8 mouse cellular contexts compared by ENCODE assay signal in the genomic region with DNA sequence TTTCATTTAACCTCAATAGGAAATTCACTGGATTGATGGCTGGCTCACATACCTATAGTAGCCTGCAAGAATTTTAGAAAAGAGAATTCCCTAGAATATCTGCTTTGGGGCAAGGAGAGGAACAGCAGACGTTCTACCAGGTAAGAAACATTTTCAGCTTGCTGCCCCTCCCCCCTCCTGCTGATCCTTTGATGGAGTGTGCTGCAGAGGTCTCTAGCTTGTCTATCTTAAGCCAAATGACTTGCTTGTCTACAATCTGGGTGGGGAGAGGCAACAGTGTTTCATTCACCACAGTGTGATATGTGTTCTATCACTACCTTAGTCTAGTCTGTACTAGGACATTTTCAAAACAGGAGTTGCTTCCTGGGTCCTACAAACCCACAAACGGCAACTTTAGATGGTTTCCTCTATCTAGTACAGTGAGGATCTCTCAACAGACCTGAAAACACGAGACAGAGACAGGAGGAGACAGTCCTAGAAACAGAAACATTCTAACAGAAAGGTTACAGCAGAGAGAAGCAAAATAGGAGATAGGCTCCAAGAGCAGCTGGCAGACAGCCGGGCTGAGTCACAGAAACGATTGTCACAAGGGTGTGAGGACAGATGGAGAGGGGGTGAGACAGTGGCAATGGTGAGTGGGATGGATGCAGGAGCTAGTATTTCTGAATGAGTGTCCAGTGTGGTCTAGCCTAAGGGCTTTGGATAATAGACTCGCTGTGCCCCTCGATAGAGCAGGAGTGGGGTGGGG. TPM values are rescaled to one million over a fixed set of nuclear protein-coding genes. Genes with fewer than 3 reads are reported as not detected.
DNase-seq lines count a peak whose midpoint lies in the region; ATAC-seq and TF ChIP-seq lines count a peak whose summit lies in the region.

No protein-coding gene starts in this region.

- no peak for TF ChIP-seq CTCF in intestine, postnatal 0 days (IDR thresholded peaks at IDR 0.05; ENCODE audit: low read depth)

- H3K27me3 ChIP-seq in forebrain, embryonic 14.5 days (replicated peaks; ENCODE audit: control insufficient read depth, insufficient read depth, low read length) = no peaks in the 10 kb centered on the region
- no peaks in the 10 kb centered on the region for H3K27me3 ChIP-seq in intestine, postnatal 0 days (replicated peaks; ENCODE audit: control insufficient read depth, insufficient read depth, low read length)

- H3K4me3 ChIP-seq in forebrain, embryonic 14.5 days (ENCODE audit: low read depth, low read length) = no peak overlapping the region
- H3K4me3 ChIP-seq in intestine, postnatal 0 days (ENCODE audit: low read depth, low read length) = no peak overlapping the region

- no peaks in the 10 kb centered on the region for H3K9me3 ChIP-seq in forebrain, embryonic 14.5 days (replicated peaks; ENCODE audit: control insufficient read depth, low read length)
- no peaks in the 10 kb centered on the region for H3K9me3 ChIP-seq in intestine, postnatal 0 days (ENCODE audit: control insufficient read depth)

- WGBS in forebrain, embryonic 14.5 days = 51% methylated on average over 7 of the region's 7 CpGs
- WGBS in intestine, postnatal 0 days = 51% methylated on average over 7 of the region's 7 CpGs

- H3K27ac ChIP-seq in forebrain, embryonic 14.5 days (ENCODE audit: low read depth, low read length) = no peak overlapping the region
- no peak overlapping the region for H3K27ac ChIP-seq in intestine, postnatal 0 days (ENCODE audit: low read depth, low read length)

- peak; percentile 10 for DNase-seq in thymus, postnatal 14 days
- DNase-seq in thymus, postnatal 0 days (ENCODE audit: low spot score) = no peak
- peak; percentile 73 for DNase-seq in forebrain, embryonic 14.5 days (ENCODE audit: low spot score)
- DNase-seq in heart, postnatal 4 days = peak; percentile 69
- DNase-seq in left cerebral cortex, postnatal 10 days (ENCODE audit: extremely low spot score in 1 of 2, low spot score in 2 of 2) = peak; percentile 51 to 67
- DNase-seq in kidney, adult 9 months = no peak
- no peak for DNase-seq in spleen, postnatal 36 days (ENCODE audit: low spot score in 2 of 2)

- H3K9ac ChIP-seq in forebrain, embryonic 14.5 days (ENCODE audit: low read length) = no peak overlapping the region
- H3K9ac ChIP-seq in intestine, postnatal 0 days (ENCODE audit: low read depth, low read length) = no peak overlapping the region

- H3K4me1 ChIP-seq in forebrain, embryonic 14.5 days (ENCODE audit: control insufficient read depth, insufficient read depth, low read length) = peaks cover 6% of the 10 kb centered on the region; the same call in 1 of the 2 replicates
- H3K4me1 ChIP-seq in intestine, postnatal 0 days (replicated peaks; ENCODE audit: control insufficient read depth, insufficient read depth, low read length) = no peaks in the 10 kb centered on the region

- no peaks in the 10 kb centered on the region for H3K36me3 ChIP-seq in forebrain, embryonic 14.5 days (ENCODE audit: control insufficient read depth, insufficient read depth, low read length)
- H3K36me3 ChIP-seq in intestine, postnatal 0 days (ENCODE audit: control insufficient read depth, insufficient read depth) = no peaks in the 10 kb centered on the region

- peak; percentile 74 for ATAC-seq in forebrain, embryonic 14.5 days
- ATAC-seq in intestine, postnatal 0 days = no peak

- intact Hi-C loops in left cerebral cortex, postnatal 10 days (cut with DNase I) = no loop called here

- H3K4me2 ChIP-seq in forebrain, embryonic 14.5 days (ENCODE audit: low read length) = no peak overlapping the region
- no peak overlapping the region for H3K4me2 ChIP-seq in intestine, postnatal 0 days (replicated peaks; ENCODE audit: low read depth)

RNA-seq across cellular contexts. Expression of gene Scel, which starts 41.2 kb away (rescaled TPM):
- 0.26 and 0.60 TPM in 2 replicates for polyA plus RNA-seq in thymus, postnatal 0 days (2015; fragmentation: Nextera tagmentation; extraction: Ambion mirVana)
- polyA plus RNA-seq in forebrain, embryonic 14.5 days (2014; fragmentation: Nextera tagmentation; extraction: Ambion mirVana) = 0.18 and 0.23 TPM in 2 replicates
- under 1 TPM in 1 of 2 experiments, not detected in 1; 0.18 TPM for total RNA-seq in heart, postnatal 4 days (2021)
- 1 to 10 TPM in 1 of 2 experiments, under 1 TPM in 1; 0.73 to 2.0 TPM for total RNA-seq in left cerebral cortex, postnatal 10 days (2021)
- polyA plus RNA-seq in intestine, postnatal 0 days (2015; fragmentation: Nextera tagmentation; extraction: Ambion mirVana) = 0.48 and 0.59 TPM in 2 replicates

Comparison
In these comparisons a context has a peak if more than half of its experiments do, and no peak if none do; other contexts are left out.
1. DNase-seq: peak in thymus, postnatal 14 days (single experiment), forebrain, embryonic 14.5 days (single experiment), heart, postnatal 4 days (single experiment) and left cerebral cortex, postnatal 10 days (2 of 2); none in thymus, postnatal 0 days (single experiment), kidney, adult 9 months (single experiment) and spleen, postnatal 36 days (0 of 2).